Mouse (Mus musculus) liver, embryonic 14.5 days (tissue): Measurements from ENCODE around the gene Agbl4. TPM values are rescaled to one million over a fixed set of nuclear protein-coding genes. Genes with fewer than 3 reads are reported as not detected.

Experiments
- ATAC-seq: fragments of 200-750 bp; cut with Nextera tagmentation; 2 replicates; pipeline ENCODE4 v1.8.0; 2017; ENCODE audit warnings: moderate number of reproducible peaks, mild to moderate bottlenecking, moderate library complexity; ENCODE audit not compliant: insufficient read depth
- DNase-seq, 3 experiments: peaks; one replicate each; pipeline ENCODE4 v3.0.0-alpha.2; 2012 to 2013; ENCODE audit warnings: low read depth in 3 of 3, low spot score in 3 of 3
- H3K27ac ChIP-seq: fragments of 300-500 bp; sonication (generic); 2 replicates; pipeline ENCODE4 v1.5.1; 2014; ENCODE audit warnings: moderate library complexity, mild to moderate bottlenecking, control low read depth, inconsistent platforms
- H3K27me3 ChIP-seq: fragments of 300-500 bp; sonication (generic); 2 replicates; pipeline ENCODE4 v1.6.1; 2014; ENCODE audit warnings: mild to moderate bottlenecking, low read length, moderate library complexity; ENCODE audit not compliant: control insufficient read depth, insufficient read depth
- H3K36me3 ChIP-seq: fragments of 300-500 bp; sonication (generic); replicated peaks from 2 replicates; pipeline ENCODE4 v1.6.1; 2014; ENCODE audit warnings: low read depth; ENCODE audit not compliant: control insufficient read depth, insufficient read depth
- H3K4me1 ChIP-seq, 2 experiments: fragments of 200-500 bp in 1 of 2; fragments of 300-500 bp in 1 of 2; sonication (generic) in 1 of 2; replicated peaks; 2 replicates each; pipeline ENCODE4 v1.6.1; 2012 to 2014; ENCODE audit warnings: antibody characterized with exemption in 1 of 2, inconsistent platforms in 1 of 2, low read length in 1 of 2; ENCODE audit not compliant: control insufficient read depth in 2 of 2, insufficient read depth in 2 of 2
- H3K4me2 ChIP-seq: fragments of 300-500 bp; sonication (generic); 2 replicates; pipeline ENCODE4 v1.6.1; 2014; ENCODE audit warnings: low read depth, mild to moderate bottlenecking, control low read depth, moderate library complexity
- H3K4me3 ChIP-seq, 2 experiments: fragments of 200-500 bp in 1 of 2; fragments of 300-500 bp in 1 of 2; sonication (generic) in 1 of 2; 2 replicates each; pipeline ENCODE4 v1.5.1; 2012 to 2014; ENCODE audit warnings: low read depth in 2 of 2, low read length in 2 of 2, mild to moderate bottlenecking in 2 of 2, control low read depth in 1 of 2, inconsistent platforms in 1 of 2, moderate library complexity in 1 of 2; ENCODE audit not compliant: insufficient read depth in 1 of 2
- H3K9ac ChIP-seq: fragments of 300-500 bp; sonication (generic); replicated peaks from 2 replicates; pipeline ENCODE4 v1.6.1; 2014; ENCODE audit warnings: mild to moderate bottlenecking, control low read depth, moderate library complexity
- H3K9me3 ChIP-seq: fragments of 300-500 bp; sonication (generic); 2 replicates; pipeline ENCODE4 v1.6.1; 2016; ENCODE audit warnings: low read length, mixed read lengths; ENCODE audit not compliant: control insufficient read depth
- CTCF ChIP-seq: IDR thresholded peaks from 2 replicates; pipeline ENCODE4 v1.5.1; 2016; ENCODE audit warnings: antibody characterized with exemption, low read depth, control low read depth
- EP300 ChIP-seq: IDR thresholded peaks from 2 replicates; pipeline ENCODE4 v1.6.1; 2016; ENCODE audit warnings: antibody characterized with exemption, low read depth
- WGBS: fragments of 180-500 bp; shearing (Covaris S2); extraction: QIAGEN DNeasy Blood & Tissue Kit; methylation state at CpG from one replicate; pipeline ENCODE4 v1.1.7; 2014; ENCODE audit not compliant: insufficient replicate concordance; 5-methylcytosine and 5-hydroxymethylcytosine counted together
- polyA plus RNA-seq, 2 experiments: library from polyadenylated mRNA; depleted of rRNA in 1 of 2; stranded (reverse) in 1 of 2; unstranded in 1 of 2; fragments of >200 nt; fragmentation: Nextera tagmentation in 1 of 2; extraction: Ambion mirVana in 1 of 2; gene quantifications; 2 replicates each; pipeline versions ENCODE4 v1.2.1 to v1.2.3; 2012 to 2014

Agbl4 gene
- polyA plus RNA-seq, 2 experiments: not detected

DNA sequence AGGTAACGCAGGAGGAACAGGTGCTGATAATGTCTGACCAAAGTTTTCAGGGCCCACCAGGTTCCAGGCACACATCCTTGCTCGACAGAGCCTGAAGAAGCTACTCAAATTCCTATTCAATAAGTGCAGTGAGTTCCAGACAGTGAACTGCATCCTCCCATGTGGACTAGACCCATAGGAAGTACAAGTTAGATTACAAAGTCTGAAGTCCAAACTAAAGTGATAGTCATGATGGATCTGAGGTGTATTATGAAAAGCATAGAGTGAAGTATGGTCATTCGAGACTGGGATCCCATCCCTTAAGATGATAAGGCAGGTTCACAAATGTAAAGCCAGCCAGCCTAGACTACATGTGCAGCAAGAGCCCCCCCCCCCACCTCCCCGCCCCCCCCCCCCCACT is 1023.5 kb downstream of the Agbl4 start:
- TF ChIP-seq CTCF (no peak), EP300 (no peak)

GRCm38 (mm10) chr4:111421785-111422184 is 1024.3 kb downstream of the Agbl4 start:
- no peaks in the 10 kb centered on the region for H3K36me3 ChIP-seq
- no peaks in the 10 kb centered on the region for H3K4me1 ChIP-seq
- H3K27me3 ChIP-seq: no peaks in the 10 kb centered on the region
- TF ChIP-seq CTCF (no peak), EP300 (no peak)
- DNase-seq (no peak), ATAC-seq (no peak)
- no peak overlapping the region for H3K4me2 ChIP-seq
- H3K9me3 ChIP-seq: no peaks in the 10 kb centered on the region
- H3K9ac ChIP-seq: no peak overlapping the region
- H3K4me3 ChIP-seq: no peak overlapping the region
- WGBS: 54% methylated on average over 6 of the region's 6 CpGs
- no peak overlapping the region for H3K27ac ChIP-seq

More for the DNA sequence above, 1023.5 kb downstream of the Agbl4 start:
- Histone ChIP-seq H3K27me3 (no peaks in the 10 kb centered on the region; the same call in none of the 2 replicates), H3K36me3 (no peaks in the 10 kb centered on the region), H3K4me2 (no peak overlapping the region), H3K9ac (no peak overlapping the region), H3K27ac (no peak overlapping the region), H3K4me1 (no peaks in the 10 kb centered on the region), H3K4me3 (no peak overlapping the region), H3K9me3 (no peaks in the 10 kb centered on the region)
- 40% methylated on average over 4 of the region's 4 CpGs for WGBS
- DNase-seq (no peak), ATAC-seq (no peak)

- 66% methylated on average over 1 of the region's 1 CpGs for WGBS
- Histone ChIP-seq H3K27me3 (no peaks in the 10 kb centered on the region), H3K36me3 (no peaks in the 10 kb centered on the region), H3K4me2 (no peak overlapping the region), H3K9ac (no peak overlapping the region), H3K9me3 (no peaks in the 10 kb centered on the region), H3K27ac (no peak overlapping the region), H3K4me3 (no peak overlapping the region), H3K4me1 (no peaks in the 10 kb centered on the region)
- ATAC-seq (no peak), DNase-seq (no peak)
- TF ChIP-seq CTCF (no peak), EP300 (no peak)
Measured at GRCm38 (mm10) chr4:111424371-111424950, 1027.0 kb downstream of the Agbl4 start.

DNA sequence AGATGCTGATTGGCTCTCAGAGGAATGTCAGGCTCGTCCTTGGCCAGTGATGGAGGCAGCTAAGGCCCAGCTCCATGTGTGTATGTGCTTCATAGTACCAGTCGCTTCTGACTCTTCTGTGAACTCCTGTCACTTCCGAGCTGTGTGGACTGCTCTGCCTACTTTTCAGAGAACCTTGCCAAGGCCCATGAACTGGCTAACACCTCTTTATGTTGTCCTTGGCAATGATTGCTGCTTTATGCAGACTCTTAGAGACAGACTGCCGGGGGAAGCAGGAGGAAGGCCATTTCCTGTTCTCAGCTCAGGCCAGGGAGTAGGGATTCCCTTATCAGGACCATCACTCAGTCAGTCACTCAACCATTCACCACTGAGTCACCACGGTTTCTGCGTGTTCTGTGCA is 1027.7 kb downstream of the Agbl4 start:
- no peaks in the 10 kb centered on the region for H3K27me3 ChIP-seq
- no peak overlapping the region for H3K27ac ChIP-seq
- H3K4me1 ChIP-seq: no peaks in the 10 kb centered on the region
- H3K4me3 ChIP-seq: no peak overlapping the region
- no peaks in the 10 kb centered on the region for H3K9me3 ChIP-seq
- H3K36me3 ChIP-seq: no peaks in the 10 kb centered on the region
- no peak for DNase-seq
- no peak overlapping the region for H3K9ac ChIP-seq
- ATAC-seq: no peak
- TF ChIP-seq CTCF: no peak
- no peak for TF ChIP-seq EP300
- WGBS: 16% methylated on average over 6 of the region's 6 CpGs
- no peak overlapping the region for H3K4me2 ChIP-seq

- no peaks in the 10 kb centered on the region for H3K36me3 ChIP-seq
- H3K4me2 ChIP-seq: no peak overlapping the region
- H3K4me3 ChIP-seq: no peak overlapping the region
- TF ChIP-seq CTCF (no peak), EP300 (no peak)
- DNase-seq (no peak), ATAC-seq (no peak)
- no peak overlapping the region for H3K27ac ChIP-seq
- H3K4me1 ChIP-seq: no peaks in the 10 kb centered on the region
- WGBS: 71% methylated on average over 2 of the region's 2 CpGs
- no peaks in the 10 kb centered on the region for H3K27me3 ChIP-seq
- H3K9me3 ChIP-seq: no peaks in the 10 kb centered on the region
- H3K9ac ChIP-seq: no peak overlapping the region
Measured at GRCm38 (mm10) chr4:111431186-111431585, 1033.7 kb downstream of the Agbl4 start.
